Mouse (Mus musculus) MEL (cell line): ENCODE measurements around the gene Upp2. TPM values are rescaled to one million over a fixed set of nuclear protein-coding genes. Genes with fewer than 3 reads are reported as not detected.

Experiments
- DNase-seq: peaks from one replicate; pipeline ENCODE4 v3.0.0; 2011; ENCODE audit warnings: low read depth, low spot score
- H3K27ac ChIP-seq: 2 replicates; pipeline ENCODE4 v1.5.1; 2012; ENCODE audit warnings: low read depth, mild to moderate bottlenecking, control low read depth, low read length, moderate library complexity; ENCODE audit not compliant: control insufficient read depth
- H3K27me3 ChIP-seq, 2 experiments: fragments of 150-350 bp in 1 of 2; sonication (generic) in 1 of 2; 2 replicates each; pipeline ENCODE4 v1.6.1; 2012; ENCODE audit warnings: low read length in 2 of 2, mild to moderate bottlenecking in 2 of 2, improper control_type of control experiment in 1 of 2, moderate library complexity in 1 of 2; ENCODE audit not compliant: insufficient read depth in 2 of 2, control insufficient read depth in 1 of 2
- H3K36me3 ChIP-seq, 2 experiments: 2 replicates each; pipeline ENCODE4 v1.6.1; 2012 to 2014; ENCODE audit warnings: low read length in 2 of 2, improper control_type of control experiment in 1 of 2, inconsistent platforms in 1 of 2, mild to moderate bottlenecking in 1 of 2; ENCODE audit not compliant: insufficient read depth in 2 of 2, control insufficient read depth in 1 of 2
- H3K4me1 ChIP-seq, 2 experiments: fragments of 150-350 bp in 1 of 2; sonication (generic) in 1 of 2; 2 replicates each; pipeline ENCODE4 v1.6.1; 2012; ENCODE audit warnings: low read length in 2 of 2, improper control_type of control experiment in 1 of 2, mild to moderate bottlenecking in 1 of 2; ENCODE audit not compliant: insufficient read depth in 2 of 2, control insufficient read depth in 1 of 2
- H3K4me3 ChIP-seq, 2 experiments: fragments of 150-350 bp in 1 of 2; sonication (generic) in 1 of 2; 2 replicates each; pipeline ENCODE4 v1.5.1; 2012; ENCODE audit warnings: low read depth in 2 of 2, low read length in 2 of 2, mild to moderate bottlenecking in 2 of 2, moderate library complexity in 2 of 2, control low read depth in 1 of 2, improper control_type of control experiment in 1 of 2; ENCODE audit not compliant: control insufficient read depth in 1 of 2, insufficient read depth in 1 of 2
- H3K79me2 ChIP-seq: 2 replicates; pipeline ENCODE4 v1.6.1; 2012; ENCODE audit warnings: mild to moderate bottlenecking, low read length, moderate library complexity; ENCODE audit not compliant: control insufficient read depth, poor library complexity, insufficient read depth
- H3K9ac ChIP-seq: 2 replicates; pipeline ENCODE4 v1.6.1; 2012; ENCODE audit warnings: low read depth, mild to moderate bottlenecking, control low read depth, low read length, moderate library complexity; ENCODE audit not compliant: control insufficient read depth, poor library complexity, severe bottlenecking
- H3K9me3 ChIP-seq: fragments of 150-350 bp; sonication (generic); replicated peaks from 2 replicates; pipeline ENCODE4 v1.6.1; 2012; ENCODE audit warnings: mild to moderate bottlenecking, low read length, improper control_type of control experiment, moderate library complexity; ENCODE audit not compliant: insufficient read depth
- BHLHE40 ChIP-seq: IDR thresholded peaks from 2 replicates; pipeline ENCODE4 v1.6.1; 2012; ENCODE audit warnings: low read depth, mild to moderate bottlenecking, inconsistent platforms, low read length, improper control_type of control experiment, borderline replicate concordance
- CHD1 ChIP-seq: IDR thresholded peaks from 2 replicates; pipeline ENCODE4 v1.6.1; 2012; ENCODE audit warnings: low read depth, mild to moderate bottlenecking, inconsistent platforms, low read length, improper control_type of control experiment
- CTCF ChIP-seq, 3 experiments: IDR thresholded peaks in 2 of 3; conservative IDR thresholded peaks in 1 of 3; 2 replicates each; pipeline ENCODE4 v1.5.1; 2011 to 2012; ENCODE audit warnings: low read length in 3 of 3, low read depth in 2 of 3, mild to moderate bottlenecking in 2 of 3, improper control_type of control experiment in 1 of 3, inconsistent platforms in 1 of 3, mixed read lengths in 1 of 3, moderate library complexity in 1 of 3; ENCODE audit not compliant: control insufficient read depth in 1 of 3, insufficient read depth in 1 of 3, poor library complexity in 1 of 3, severe bottlenecking in 1 of 3
- E2F4 ChIP-seq: IDR thresholded peaks from 2 replicates; pipeline ENCODE4 v1.6.1; 2011; ENCODE audit warnings: low read depth, low read length, improper control_type of control experiment, borderline replicate concordance
- ETS1 ChIP-seq: IDR thresholded peaks from 2 replicates; pipeline ENCODE4 v1.6.1; 2012; ENCODE audit warnings: low read depth, mild to moderate bottlenecking, inconsistent platforms, low read length, improper control_type of control experiment, moderate library complexity
- GABPA ChIP-seq: IDR thresholded peaks from 2 replicates; pipeline ENCODE4 v1.6.1; 2012; ENCODE audit warnings: low read depth, mild to moderate bottlenecking, inconsistent platforms, low read length, improper control_type of control experiment, moderate library complexity
- GATA1 ChIP-seq: IDR thresholded peaks from 2 replicates; pipeline ENCODE4 v1.6.1; 2011; ENCODE audit warnings: low read depth, low read length, improper control_type of control experiment
- HCFC1 ChIP-seq: IDR thresholded peaks from 2 replicates; pipeline ENCODE4 v1.6.1; 2012; ENCODE audit warnings: low read depth, mild to moderate bottlenecking, inconsistent platforms, low read length, improper control_type of control experiment, moderate library complexity
- JUND ChIP-seq: IDR thresholded peaks from 2 replicates; pipeline ENCODE4 v1.6.1; 2011; ENCODE audit warnings: low read depth, mild to moderate bottlenecking, improper control_type of control experiment, low read length
- KAT2A ChIP-seq: conservative IDR thresholded peaks from 2 replicates; pipeline ENCODE4 v1.6.1; 2012; ENCODE audit warnings: low read depth, low read length, improper control_type of control experiment, inconsistent platforms
- MAFK ChIP-seq: IDR thresholded peaks from 2 replicates; pipeline ENCODE4 v1.6.1; 2011; ENCODE audit warnings: low read depth, mild to moderate bottlenecking, low read length, improper control_type of control experiment, borderline replicate concordance
- MAX ChIP-seq: IDR thresholded peaks from 2 replicates; pipeline ENCODE4 v1.6.1; 2011; ENCODE audit warnings: low read length, improper control_type of control experiment
- MXI1 ChIP-seq: IDR thresholded peaks from 2 replicates; pipeline ENCODE4 v1.6.1; 2011; ENCODE audit warnings: mild to moderate bottlenecking, low read depth, low read length, improper control_type of control experiment
- NELFE ChIP-seq: IDR thresholded peaks from 2 replicates; pipeline ENCODE4 v1.6.1; 2011; ENCODE audit warnings: low read depth, low read length, improper control_type of control experiment
- NRF1 ChIP-seq: IDR thresholded peaks from 2 replicates; pipeline ENCODE4 v1.6.1; 2014; ENCODE audit warnings: low read depth, mild to moderate bottlenecking, inconsistent platforms, low read length, improper control_type of control experiment, moderate library complexity; ENCODE audit not compliant: poor library complexity, insufficient read depth, severe bottlenecking
- POLR2A ChIP-seq, 2 experiments: IDR thresholded peaks; 2 replicates each; pipeline ENCODE4 v1.6.1; 2011 to 2012; ENCODE audit warnings: low read length in 2 of 2, mild to moderate bottlenecking in 2 of 2, control low read depth in 1 of 2, improper control_type of control experiment in 1 of 2, low read depth in 1 of 2, moderate library complexity in 1 of 2; ENCODE audit not compliant: control insufficient read depth in 1 of 2, insufficient read depth in 1 of 2, poor library complexity in 1 of 2
- POLR2AphosphoS2 ChIP-seq: IDR thresholded peaks from 2 replicates; pipeline ENCODE4 v1.6.1; 2011; ENCODE audit warnings: low read length, improper control_type of control experiment
- SIN3A ChIP-seq: IDR thresholded peaks from 2 replicates; pipeline ENCODE4 v1.6.1; 2012; ENCODE audit warnings: low read length, improper control_type of control experiment, inconsistent platforms
- TAL1 ChIP-seq: IDR thresholded peaks from 2 replicates; pipeline ENCODE4 v1.6.1; 2012; ENCODE audit warnings: mild to moderate bottlenecking, inconsistent platforms, low read length, moderate library complexity, mixed read lengths
- TBP ChIP-seq: IDR thresholded peaks from 2 replicates; pipeline ENCODE4 v1.8.0; 2011; ENCODE audit warnings: low read depth, low read length, improper control_type of control experiment
- TCF12 ChIP-seq: IDR thresholded peaks from 2 replicates; pipeline ENCODE4 v1.6.1; 2014; ENCODE audit warnings: low read depth, mild to moderate bottlenecking, inconsistent platforms, low read length, improper control_type of control experiment, moderate library complexity
- USF1 ChIP-seq: IDR thresholded peaks from 2 replicates; pipeline ENCODE4 v1.6.1; 2014; ENCODE audit warnings: low read depth, mild to moderate bottlenecking, inconsistent platforms, low read length, improper control_type of control experiment, moderate library complexity
- ZKSCAN1 ChIP-seq: IDR thresholded peaks from 2 replicates; pipeline ENCODE4 v1.6.1; 2012; ENCODE audit warnings: low read depth, mild to moderate bottlenecking, inconsistent platforms, low read length, improper control_type of control experiment, moderate library complexity
- ZMIZ1 ChIP-seq: IDR thresholded peaks from 2 replicates; pipeline ENCODE4 v1.6.1; 2012; ENCODE audit warnings: low read depth, mild to moderate bottlenecking, inconsistent platforms, low read length, improper control_type of control experiment, moderate library complexity
- polyA plus RNA-seq, 2 experiments: library from polyadenylated mRNA; stranded (reverse) in 1 of 2; unstranded in 1 of 2; fragments of >175 nt in 1 of 2; fragments of >200 nt in 1 of 2; gene quantifications; 2 replicates each; pipeline versions ENCODE4 v1.2.1 to v1.2.4; 2012; ENCODE audit warnings: low replicate concordance in 2 of 2, low read depth in 1 of 2; ENCODE audit not compliant: insufficient read length in 2 of 2, insufficient read depth in 1 of 2, missing spikeins in 1 of 2
- total RNA-seq: library from RNA; depleted of rRNA; stranded (reverse); fragments of 300-350 nt; gene quantifications from 2 replicates; pipeline ENCODE4 v1.2.3, GENCODE M21; 2012

Upp2 gene
- total and polyA plus RNA-seq, 3 experiments, result not detected

- Histone ChIP-seq H3K9me3 (no peaks in the 10 kb centered on the region), H3K79me2 (no peaks in the 10 kb centered on the region), H3K4me3 (no peak overlapping the region), H3K36me3 (no peaks in the 10 kb centered on the region), H3K9ac (no peak overlapping the region), H3K27ac (no peak overlapping the region), H3K27me3 (no peaks in the 10 kb centered on the region), H3K4me1 (no peaks in the 10 kb centered on the region)
- DNase-seq, result no peak
- TF ChIP-seq JUND (no peak), POLR2A (IDR thresholded peaks at IDR 0.05; ENCODE audit: control insufficient read depth in 1 of 2, insufficient read depth in 1 of 2, low read depth in 1 of 2, low read length in 2 of 2, poor library complexity in 1 of 2) (no peak), USF1 (no peak), CHD1 (no peak), TBP (no peak)
These were observed 44.0 kb upstream of the Upp2 start for GRCm38 (mm10) chr2:58523097-58523496.

- Histone ChIP-seq H3K27ac (no peak overlapping the region), H3K36me3 (no peaks in the 10 kb centered on the region), H3K27me3 (no peaks in the 10 kb centered on the region), H3K9me3 (no peaks in the 10 kb centered on the region), H3K9ac (no peak overlapping the region), H3K4me1 (no peaks in the 10 kb centered on the region), H3K4me3 (no peak overlapping the region), H3K79me2 (no peaks in the 10 kb centered on the region)
- no peak for DNase-seq
- no peak for TF ChIP-seq NELFE
- no peak for TF ChIP-seq ETS1
- no peak for TF ChIP-seq HCFC1
- TF ChIP-seq E2F4, result no peak
- no peak for TF ChIP-seq ZMIZ1
- no peak for TF ChIP-seq JUND
- no peak for TF ChIP-seq KAT2A
- no peak for TF ChIP-seq USF1
- no peak for TF ChIP-seq MXI1
- TF ChIP-seq GABPA, result no peak
- no peak for TF ChIP-seq MAFK
- no peak for TF ChIP-seq GATA1
These were observed 43.2 kb upstream of the Upp2 start for GRCm38 (mm10) chr2:58523894-58524293.

- no peak overlapping the region for H3K9ac ChIP-seq
These were observed 42.7 kb upstream of the Upp2 start for GRCm38 (mm10) chr2:58524356-58524755.

More at GRCm38 (mm10) chr2:58524356-58524755, 42.7 kb upstream of the Upp2 start:
- no peaks in the 10 kb centered on the region for H3K79me2 ChIP-seq
- no peaks in the 10 kb centered on the region for H3K36me3 ChIP-seq
- no peak overlapping the region for H3K4me3 ChIP-seq
- H3K4me1 ChIP-seq, result no peaks in the 10 kb centered on the region
- no peak for DNase-seq
- H3K9me3 ChIP-seq, result no peaks in the 10 kb centered on the region
- H3K27ac ChIP-seq, result no peak overlapping the region
- TF ChIP-seq SIN3A (no peak), BHLHE40 (no peak), GATA1 (no peak), POLR2AphosphoS2 (no peak), JUND (no peak), HCFC1 (no peak), ZMIZ1 (no peak), KAT2A (no peak), TAL1 (no peak), CTCF (IDR thresholded peaks at IDR 0.05 in 2 of 3, conservative IDR thresholded peaks at IDR 0.05 in 1 of 3; ENCODE audit: control insufficient read depth in 1 of 3, insufficient read depth in 1 of 3, low read depth in 2 of 3, low read length in 3 of 3, poor library complexity in 1 of 3, severe bottlenecking in 1 of 3) (no peak), ZKSCAN1 (no peak), MAX (no peak), NRF1 (no peak), TCF12 (no peak), CHD1 (no peak), POLR2A (IDR thresholded peaks at IDR 0.05; ENCODE audit: control insufficient read depth in 1 of 2, insufficient read depth in 1 of 2, low read depth in 1 of 2, low read length in 2 of 2, poor library complexity in 1 of 2) (no peak)
- no peaks in the 10 kb centered on the region for H3K27me3 ChIP-seq
